8 mouse cellular contexts compared by ENCODE assay signal in genomic region chr7:100325482-100325881, GRCm38 (mm10). TPM values are rescaled to one million over a fixed set of nuclear protein-coding genes. Genes with fewer than 3 reads are reported as not detected.
DNase-seq lines count a peak whose midpoint lies in the region; TF ChIP-seq lines count a peak whose summit lies in the region.
"Had no signal": no experiment of that assay in that cellular context is flagged by ENCODE, and none has a peak within 500 bp of the region (broad histone marks: within the 10 kb centered on the region; RNA-seq: fewer than 3 reads in every experiment).

No protein-coding gene starts in this region.

- TF ChIP-seq CTCF in embryonic fibroblast, embryonic 13.5 days (IDR thresholded peaks at IDR 0.05; ENCODE audit: borderline replicate concordance, insufficient read depth, low read length), result peak; percentile 89

- intact Hi-C loops in left cerebral cortex, postnatal 14 days (cut with DNase I), result loop anchor here (1.0 kb wide), 1 partner anchor 46 kb away; no protein-coding TSS in a partner anchor

- TF ChIP-seq POLR2A in embryonic fibroblast, embryonic 13.5 days (IDR thresholded peaks at IDR 0.05; ENCODE audit: low read depth, low read length), result no peak

- H3K4me1 ChIP-seq in embryonic fibroblast, embryonic 13.5 days (ENCODE audit: control insufficient read depth, insufficient read depth, low read length), result peaks cover 3% of the 10 kb centered on the region; the same call in 1 of the 2 replicates
- H3K4me1 ChIP-seq: liver, embryonic 13.5 days had no signal

- no peak overlapping the region for H3K27ac ChIP-seq in embryonic fibroblast, embryonic 13.5 days (ENCODE audit: insufficient read depth, low read length)
- H3K27ac ChIP-seq: liver, embryonic 13.5 days had no signal

- DNase-seq in left cerebral cortex, adult 18-20 months (ENCODE audit: low spot score in 2 of 2), result peak; percentile 43 to 72
- no peak for DNase-seq in left cerebral cortex, adult 11 months (ENCODE audit: low spot score)
- DNase-seq in ES-CJ7 (ENCODE audit: low read depth, low spot score) (peak; percentile 29), adipocyte (ENCODE audit: low spot score) (peak; percentile 13)
- DNase-seq in left cerebral cortex, postnatal 14 days (ENCODE audit: low spot score in 2 of 2), result peak; percentile 60 to 63
- DNase-seq in right cerebral cortex, postnatal 4 days, result peak; percentile 72
- DNase-seq: liver, embryonic 13.5 days had no signal

- H3K4me3 ChIP-seq in embryonic fibroblast, embryonic 13.5 days (ENCODE audit: insufficient read depth, low read length), result no peak overlapping the region
- H3K4me3 ChIP-seq: liver, embryonic 13.5 days had no signal

RNA-seq across cellular contexts. Expression of gene P4ha3, which starts 40.2 kb away (rescaled TPM):
- total RNA-seq in left cerebral cortex, adult 18-20 months (2021), result 1 to 10 TPM; 5.0 to 6.4 TPM
- 91.9 and 100 TPM in 2 replicates for polyA plus RNA-seq in embryonic fibroblast, embryonic 13.5 days (2011; ENCODE audit: insufficient read length, low read depth, missing spikeins)
- 1 to 10 TPM; 6.4 to 6.9 TPM for total RNA-seq in left cerebral cortex, postnatal 14 days (2021)

RNA-seq across cellular contexts. Expression of gene C2cd3, which starts 46.6 kb away (rescaled TPM):
- total RNA-seq in left cerebral cortex, adult 18-20 months (2021), result 10 to 100 TPM; 23.6 to 25.8 TPM
- polyA plus RNA-seq in embryonic fibroblast, embryonic 13.5 days (2011; ENCODE audit: insufficient read length, low read depth, missing spikeins), result 16.2 and 24.4 TPM in 2 replicates
- 10 to 100 TPM; 16.9 to 18.2 TPM for total RNA-seq in left cerebral cortex, postnatal 14 days (2021)

RNA-seq across cellular contexts. Expression of gene Ppme1, which starts 46.6 kb away (rescaled TPM):
- total RNA-seq in left cerebral cortex, adult 18-20 months (2021), result 100 to 1,000 TPM; 208 to 219 TPM
- polyA plus RNA-seq in embryonic fibroblast, embryonic 13.5 days (2011; ENCODE audit: insufficient read length, low read depth, missing spikeins), result 95.1 and 117 TPM in 2 replicates
- 100 to 1,000 TPM; 155 to 156 TPM for total RNA-seq in left cerebral cortex, postnatal 14 days (2021)
